Mouse (Mus musculus) hindlimb bud, embryonic 11.5 days (tissue): ENCODE data around the gene Wnt7a.
A peak's percentile ranks its signal among the peaks of the same experiment; 100 is the strongest.

Experiments
- DNase-seq: peaks from one replicate; pipeline ENCODE4 v3.0.0-alpha.2; 2012; ENCODE audit warnings: low read depth, low spot score; ENCODE audit errors: extremely low spot score

Gene Wnt7a

DNA sequence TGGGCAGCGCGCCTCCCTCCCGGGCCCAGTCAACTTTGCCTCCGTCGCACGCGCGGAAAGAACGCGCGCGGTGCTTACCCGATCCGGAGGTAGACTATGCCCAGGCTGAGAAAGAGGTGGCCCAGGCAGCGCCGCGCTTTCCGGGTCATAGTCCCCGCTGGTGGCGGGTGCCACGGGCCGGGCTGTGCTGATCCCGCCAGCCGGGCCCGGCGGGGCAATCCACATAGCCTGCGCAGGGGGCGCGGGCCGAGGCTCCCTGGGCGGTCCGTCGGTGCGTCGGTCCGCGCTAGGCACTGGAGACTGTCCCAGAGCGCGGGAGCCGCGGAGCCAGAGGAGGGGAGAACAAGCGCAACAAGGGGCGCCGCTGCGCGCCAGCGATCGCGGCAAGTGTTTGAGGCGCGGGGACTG lies at the start of gene Wnt7a:
Wnt7a (minus strand) TSS at position 403 of the 408 bp plus-strand sequence.
- no peak for DNase-seq

GRCm38 (mm10) chr6:91459471-91459870 lies 48.3 kb upstream of the Wnt7a start:
- no peak for DNase-seq

DNA sequence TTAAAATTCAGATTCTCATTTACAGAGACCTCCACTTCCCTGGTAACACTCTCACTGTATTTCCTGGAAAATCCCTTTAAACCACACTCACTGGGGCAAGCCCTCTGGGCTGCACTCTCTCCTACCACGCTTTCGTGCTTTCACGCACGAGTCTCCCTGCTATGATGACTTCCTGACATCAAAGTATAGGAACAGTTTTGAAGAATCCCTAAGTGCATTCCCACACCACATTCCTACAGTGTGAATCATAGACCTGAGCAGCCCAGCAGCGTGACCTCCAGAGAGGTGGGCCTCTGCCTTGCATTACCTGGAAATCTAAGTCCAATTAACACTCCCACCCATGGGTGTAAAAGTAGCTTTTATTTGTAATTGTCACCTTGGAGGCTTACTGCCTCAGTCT lies 43.4 kb upstream of the Wnt7a start:
- DNase-seq: no peak

- DNase-seq: no peak
Measured at GRCm38 (mm10) chr6:91452056-91452455, 40.9 kb upstream of the Wnt7a start.

DNA sequence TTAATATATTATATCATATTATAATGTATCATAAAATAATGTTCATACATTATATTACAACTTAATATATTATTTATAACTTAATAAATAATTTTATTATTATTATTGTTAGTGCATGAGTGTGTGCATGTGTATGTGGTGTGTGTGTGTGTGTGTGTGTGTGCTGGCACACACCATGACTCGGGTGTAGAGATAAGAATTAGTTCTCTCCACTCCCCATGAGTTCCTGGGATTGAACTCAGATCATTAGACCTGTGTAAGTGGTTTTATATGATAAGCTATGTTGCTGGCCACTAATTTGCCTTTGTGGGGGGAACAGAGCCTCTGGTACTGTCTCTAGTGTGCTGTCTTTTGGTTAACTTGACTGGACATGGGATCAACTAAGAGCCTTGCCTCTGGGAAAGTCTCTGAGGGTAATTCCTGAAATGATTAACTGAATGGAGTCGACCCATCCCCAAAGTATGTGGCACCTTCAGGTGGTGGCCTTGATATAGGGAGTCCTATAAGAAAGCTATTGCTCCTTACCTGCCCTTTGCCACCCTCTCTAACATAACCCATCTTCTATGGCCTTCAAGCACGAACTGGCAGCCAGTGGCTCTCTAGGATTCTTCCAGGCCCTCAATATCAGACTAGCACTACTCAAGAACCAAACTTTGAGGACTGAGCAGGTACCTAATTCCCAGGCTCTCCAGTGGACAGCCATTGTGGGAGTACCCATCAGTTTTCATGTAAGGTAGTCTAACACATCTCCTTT lies 38.5 kb upstream of the Wnt7a start:
- DNase-seq: no peak

- DNase-seq: no peak
Measured at GRCm38 (mm10) chr6:91445316-91445715, 34.2 kb upstream of the Wnt7a start.

GRCm38 (mm10) chr6:91441145-91441662 lies 30.0 kb upstream of the Wnt7a start:
- no peak for DNase-seq

GRCm38 (mm10) chr6:91440474-91441144 lies 29.4 kb upstream of the Wnt7a start:
- peak; percentile 86 for DNase-seq

GRCm38 (mm10) chr6:91424151-91424550 lies 13.0 kb upstream of the Wnt7a start:
- no peak for DNase-seq

- no peak for DNase-seq
Measured at GRCm38 (mm10) chr6:91421629-91422028, 10.5 kb upstream of the Wnt7a start.

DNA sequence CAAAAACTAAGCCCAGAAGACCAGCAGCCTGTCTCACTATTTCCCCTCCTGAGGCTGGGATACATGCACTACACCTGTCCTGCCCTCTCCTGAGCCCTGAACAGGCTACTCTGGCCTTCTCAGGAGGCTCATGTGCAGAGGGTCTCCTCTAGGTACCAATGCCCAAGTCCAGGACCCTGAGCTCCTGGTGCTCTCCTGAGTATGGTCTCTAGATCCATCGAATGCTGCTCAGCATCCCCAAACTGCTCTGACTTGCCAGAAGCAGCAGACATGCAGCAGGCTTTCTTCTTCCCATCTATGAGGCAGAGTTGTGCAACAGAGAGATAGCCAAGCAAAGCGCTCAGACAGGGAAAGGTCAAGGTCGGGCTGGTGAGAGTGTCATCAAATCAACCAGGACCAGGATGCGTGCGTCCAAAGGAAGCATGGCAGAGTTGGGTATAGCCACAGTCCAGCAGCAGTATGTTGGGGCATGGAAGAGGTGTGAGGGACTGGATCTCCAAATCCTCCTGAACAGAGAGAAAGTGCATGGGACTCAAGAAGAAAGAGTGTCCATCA lies 6.2 kb upstream of the Wnt7a start:
- no peak for DNase-seq

DNA sequence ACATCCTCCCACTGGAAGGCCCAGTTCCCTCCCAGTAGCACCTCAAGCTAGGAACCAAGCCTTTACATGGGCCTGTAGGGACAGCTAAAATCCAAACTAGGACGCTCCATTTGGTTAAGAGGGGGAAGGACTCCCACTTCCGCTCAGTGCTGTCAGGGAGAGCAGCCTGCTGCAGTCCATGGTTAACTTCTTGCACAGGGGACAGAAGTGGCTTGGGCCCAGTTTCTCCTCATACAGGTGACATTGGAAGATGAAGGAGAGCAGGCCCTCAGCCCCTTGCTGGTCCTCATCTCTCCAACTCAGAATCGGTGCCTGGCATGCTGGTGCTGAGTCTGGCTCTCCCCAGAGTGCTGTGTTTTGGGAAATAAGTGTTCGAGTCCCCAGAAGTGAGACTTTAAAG lies 5.0 kb upstream of the Wnt7a start:
- no peak for DNase-seq

DNA sequence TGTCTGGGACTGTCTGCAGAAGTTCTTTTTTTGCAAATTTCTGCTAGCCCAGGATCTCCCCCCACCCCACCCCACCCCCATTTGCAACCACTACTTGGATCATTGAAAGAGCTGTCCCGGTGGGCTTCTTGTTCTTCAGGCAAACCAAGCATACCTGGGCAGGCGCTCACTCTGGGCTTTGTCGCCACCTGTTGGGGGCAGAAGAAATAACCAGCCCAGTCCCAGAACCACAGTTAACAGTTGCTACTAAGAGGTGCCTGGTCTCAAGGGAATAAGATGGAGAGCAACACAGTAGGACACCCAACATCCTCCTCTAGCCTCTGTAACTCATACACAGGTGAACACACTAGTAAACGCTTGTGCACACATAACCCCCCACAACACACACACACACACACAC lies 3.7 kb upstream of the Wnt7a start:
- no peak for DNase-seq

DNA sequence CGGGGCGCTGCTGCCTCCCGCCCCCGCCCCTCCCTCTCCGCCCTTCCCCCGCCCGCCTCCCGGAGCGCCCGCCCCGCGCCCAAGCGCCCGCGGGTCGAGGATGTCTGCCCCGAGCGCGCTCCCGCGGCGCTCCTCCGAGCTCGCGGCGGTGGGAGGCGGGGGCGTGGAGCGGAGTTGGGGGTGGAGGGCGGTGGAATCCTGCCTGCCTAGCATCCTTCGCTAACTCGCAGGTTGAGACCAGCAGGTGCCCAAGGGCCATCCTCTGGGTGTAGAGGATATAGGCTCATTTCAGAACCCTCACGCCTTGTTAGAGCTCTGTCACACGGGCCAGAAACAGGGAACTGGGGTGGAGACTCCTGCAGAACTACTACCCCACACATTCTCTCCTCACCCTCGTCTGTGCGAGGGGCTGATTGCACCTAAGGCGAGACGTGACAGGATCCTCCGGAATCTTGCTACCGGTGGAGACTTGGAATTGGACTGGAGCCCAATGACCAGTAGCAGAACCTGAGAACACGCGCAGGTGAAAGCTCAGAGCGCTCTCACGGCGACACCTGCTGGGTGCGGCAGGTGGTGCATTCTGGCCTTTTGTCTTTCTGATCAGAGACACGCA lies 312 bp upstream of the Wnt7a start:
- no peak for DNase-seq

GRCm38 (mm10) chr6:91410168-91410780 lies 889 bp downstream of the Wnt7a start:
- no peak for DNase-seq

- DNase-seq: no peak
Measured at GRCm38 (mm10) chr6:91409448-91410167, 1.6 kb downstream of the Wnt7a start.

- DNase-seq: no peak
Measured at GRCm38 (mm10) chr6:91408616-91409015, 2.5 kb downstream of the Wnt7a start.

- no peak for DNase-seq
Measured at GRCm38 (mm10) chr6:91401591-91401990, 9.6 kb downstream of the Wnt7a start.

DNA sequence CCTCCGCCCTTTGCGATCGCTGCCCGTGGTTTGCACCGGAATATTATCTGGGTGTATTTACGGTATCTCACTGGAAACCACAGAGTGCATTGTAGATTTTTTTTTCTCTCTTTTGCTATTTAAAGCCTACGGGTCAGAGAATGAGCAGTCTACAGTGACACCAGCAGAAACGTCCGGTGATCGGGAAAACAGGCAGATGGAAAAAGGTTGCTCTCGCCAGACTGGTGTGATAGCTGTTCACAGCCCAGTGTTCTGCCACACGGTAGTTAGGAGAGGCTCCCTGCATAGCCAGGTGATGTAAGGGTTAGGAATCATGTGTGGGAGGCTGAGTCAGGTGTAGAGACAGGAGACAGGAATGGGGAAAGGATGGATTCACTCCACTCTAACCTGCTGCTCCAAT lies 10.6 kb downstream of the Wnt7a start:
- no peak for DNase-seq

GRCm38 (mm10) chr6:91392475-91393174 lies 18.5 kb downstream of the Wnt7a start:
- DNase-seq: no peak
